Comparison of ENCODE assay signal across 10 mouse cellular contexts in the genomic region with DNA sequence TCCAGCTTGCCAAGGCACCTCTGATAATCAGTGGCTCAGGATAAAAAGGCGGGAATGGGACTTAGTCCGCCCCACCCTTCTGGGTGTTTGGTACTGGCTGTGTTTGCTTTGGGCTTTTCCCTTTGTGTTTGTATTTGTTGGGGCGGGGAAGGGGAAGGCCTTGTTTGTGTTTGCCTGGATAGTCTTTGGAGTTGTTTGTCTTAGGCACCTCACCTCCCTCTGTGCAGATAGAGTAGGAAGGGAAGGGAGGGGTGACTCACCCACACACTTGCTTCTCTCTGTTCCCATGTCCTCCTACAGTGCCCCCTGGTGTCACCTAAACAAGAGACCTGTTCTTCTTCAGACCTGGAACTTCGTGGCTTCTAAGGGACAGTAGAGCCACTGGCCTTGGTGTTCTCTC. TPM values are rescaled to one million over a fixed set of nuclear protein-coding genes. Genes with fewer than 3 reads are reported as not detected.
A peak's percentile ranks its signal among the peaks of the same experiment; 100 is the strongest.
DNase-seq lines count a peak whose midpoint lies in the region; ATAC-seq and TF ChIP-seq lines count a peak whose summit lies in the region.
"Had no signal": no experiment of that assay in that cellular context is flagged by ENCODE, and none has a peak within 500 bp of the region (broad histone marks: within the 10 kb centered on the region; RNA-seq: fewer than 3 reads in every experiment).

No protein-coding gene starts in this region.

- no peak; the same call in 1 of the 2 replicates for ATAC-seq in kidney, embryonic 14.5 days (ENCODE audit: low FRiP score, low TSS enrichment)
- ATAC-seq in intestine, postnatal 0 days = 0 out of 2 replicates have a peak, but pooled peaks have one; percentile 40
- ATAC-seq in megakaryocyte-erythroid progenitor cell, adult 5-6 weeks (replicated peaks; ENCODE audit: low FRiP score, low TSS enrichment, poor library complexity, severe bottlenecking) = peak; percentile 79
- ATAC-seq in erythroblast, adult 5-6 weeks (replicated peaks; ENCODE audit: low FRiP score, poor library complexity, severe bottlenecking) = no peak
- no peak for ATAC-seq in cerebellum, adult (ENCODE audit: insufficient number of reproducible peaks, low FRiP score, low TSS enrichment)

- no peak for TF ChIP-seq POLR2A in kidney, adult 2 months (IDR thresholded peaks at IDR 0.05; ENCODE audit: low read depth, low read length)

- no peak overlapping the region for H3K27ac ChIP-seq in kidney, adult 2 months (ENCODE audit: insufficient read depth, low read depth, low read length)
- H3K27ac ChIP-seq in kidney, embryonic 14.5 days (ENCODE audit: low read depth, low read length) = no peak overlapping the region
- H3K27ac ChIP-seq in intestine, postnatal 0 days (ENCODE audit: low read depth, low read length) = no peak overlapping the region
- H3K27ac ChIP-seq: embryonic facial prominence, embryonic 15.5 days; macrophage had no signal

- DNase-seq in kidney, adult 2 months = peak; percentile 29
- peak; percentile 53 for DNase-seq in T-cell, adult 2 months (ENCODE audit: low spot score)
- no peak for DNase-seq in right cerebral cortex, postnatal 10 days (ENCODE audit: low spot score in 2 of 2)

- H3K27me3 ChIP-seq in kidney, adult 2 months (replicated peaks; ENCODE audit: control insufficient read depth, insufficient read depth, low read length) = no peaks in the 10 kb centered on the region
- H3K27me3 ChIP-seq in kidney, embryonic 14.5 days (ENCODE audit: control insufficient read depth, insufficient read depth, low read length) = no peaks in the 10 kb centered on the region; the same call in 1 of the 2 replicates
- H3K27me3 ChIP-seq in intestine, postnatal 0 days (replicated peaks; ENCODE audit: control insufficient read depth, insufficient read depth, low read length) = no peaks in the 10 kb centered on the region

- H3K4me2 ChIP-seq in kidney, embryonic 14.5 days (replicated peaks; ENCODE audit: low read depth, low read length) = no peak overlapping the region
- H3K4me2 ChIP-seq in intestine, postnatal 0 days (replicated peaks; ENCODE audit: low read depth) = no peak overlapping the region
- H3K4me2 ChIP-seq: embryonic facial prominence, embryonic 15.5 days had no signal

- no peak overlapping the region for H3K4me3 ChIP-seq in kidney, adult 2 months (ENCODE audit: insufficient read depth, low read depth, low read length)
- no peak overlapping the region for H3K4me3 ChIP-seq in kidney, embryonic 14.5 days (ENCODE audit: low read length)
- no peak overlapping the region for H3K4me3 ChIP-seq in intestine, postnatal 0 days (ENCODE audit: low read depth, low read length)
- H3K4me3 ChIP-seq: embryonic facial prominence, embryonic 15.5 days had no signal

- H3K4me1 ChIP-seq in kidney, adult 2 months (ENCODE audit: control insufficient read depth, insufficient read depth, low read length) = no peaks in the 10 kb centered on the region
- 0 out of 2 replicates have a peak, but pooled peaks cover 3% of the 10 kb centered on the region for H3K4me1 ChIP-seq in kidney, embryonic 14.5 days (ENCODE audit: control insufficient read depth, insufficient read depth, low read length)
- H3K4me1 ChIP-seq in intestine, postnatal 0 days (replicated peaks; ENCODE audit: control insufficient read depth, insufficient read depth, low read length) = no peaks in the 10 kb centered on the region

- TF ChIP-seq CTCF in kidney, adult 2 months (conservative IDR thresholded peaks at IDR 0.05; ENCODE audit: insufficient read depth, insufficient read length, low read depth, low read length) = peak; percentile 59
- peak; percentile 76 for TF ChIP-seq CTCF in intestine, postnatal 0 days (IDR thresholded peaks at IDR 0.05; ENCODE audit: low read depth)

- no peaks in the 10 kb centered on the region for H3K36me3 ChIP-seq in kidney, adult 2 months (ENCODE audit: control insufficient read depth, insufficient read depth, low read length)
- no peaks in the 10 kb centered on the region for H3K36me3 ChIP-seq in kidney, embryonic 14.5 days (ENCODE audit: control insufficient read depth, insufficient read depth, low read length)
- H3K36me3 ChIP-seq in intestine, postnatal 0 days (ENCODE audit: control insufficient read depth, insufficient read depth) = no peaks in the 10 kb centered on the region
- H3K36me3 ChIP-seq: embryonic facial prominence, embryonic 15.5 days had no signal

- no peaks in the 10 kb centered on the region for H3K9me3 ChIP-seq in kidney, embryonic 14.5 days (ENCODE audit: control insufficient read depth, low read length)
- no peaks in the 10 kb centered on the region for H3K9me3 ChIP-seq in intestine, postnatal 0 days (ENCODE audit: control insufficient read depth)
- H3K9me3 ChIP-seq: embryonic facial prominence, embryonic 15.5 days had no signal

- 73% methylated on average over 4 of the region's 4 CpGs for whole genome bisulfite sequencing in kidney, adult 2 months
- WGBS in kidney, embryonic 14.5 days = 36% methylated on average over 4 of the region's 4 CpGs
- 36% methylated on average over 4 of the region's 4 CpGs for WGBS in intestine, postnatal 0 days

- H3K9ac ChIP-seq in kidney, embryonic 14.5 days (ENCODE audit: low read depth, low read length) = no peak overlapping the region
- no peak overlapping the region for H3K9ac ChIP-seq in intestine, postnatal 0 days (ENCODE audit: low read depth, low read length)
- H3K9ac ChIP-seq: embryonic facial prominence, embryonic 15.5 days had no signal

RNA-seq across cellular contexts. Expression of a gene that starts 35.1 kb away (rescaled TPM):
- 6.7 and 7.2 TPM in 2 replicates for polyA plus RNA-seq in kidney, adult 2 months (2012; rRNA removed)
- 17.9 and 34.0 TPM in 2 replicates for polyA plus RNA-seq in kidney, embryonic 14.5 days (2014; fragmentation: Nextera tagmentation; extraction: Ambion mirVana)
- polyA plus RNA-seq in intestine, postnatal 0 days (2015; fragmentation: Nextera tagmentation; extraction: Ambion mirVana) = 2.5 and 2.6 TPM in 2 replicates
- total RNA-seq in megakaryocyte-erythroid progenitor cell, adult 5-6 weeks (2014; fragmentation: Nextera tagmentation) = 0.22 TPM in 1 of 2 replicates, not detected in the other
- total RNA-seq in megakaryocyte-erythroid progenitor cell, adult 5-6 weeks (2017) = 0.19 and 0.80 TPM in 2 replicates
- not detected in 2 replicates for total RNA-seq in erythroblast, adult 5-6 weeks (2015; ENCODE audit: low replicate concordance)
- total RNA-seq in erythroblast, adult 5-6 weeks (2017; ENCODE audit: low replicate concordance) = 1.1 TPM in 1 of 2 replicates, not detected in the other

Comparison
In these comparisons a context has a peak if more than half of its experiments do, and no peak if none do; other contexts are left out.
1. DNase-seq: peak in kidney, adult 2 months (single experiment) and T-cell, adult 2 months (single experiment); none in right cerebral cortex, postnatal 10 days (0 of 2).
2. ATAC-seq: peak in intestine, postnatal 0 days (single experiment) and megakaryocyte-erythroid progenitor cell, adult 5-6 weeks (single experiment); none in kidney, embryonic 14.5 days (single experiment), erythroblast, adult 5-6 weeks (single experiment) and cerebellum, adult (single experiment).